Mouse (Mus musculus) embryonic stem cell, embryonic (primary cell): Measurements from ENCODE around the gene Zbtb18.

ENCODE experiments used
- CTCF ChIA-PET, 4 experiments: fragments of 300-600 bp in 2 of 4; fragments of 350-600 bp in 2 of 4; sonication (Branson Sonifier 250); formaldehyde crosslinking; loops; one replicate each; lab custom pipeline; 2022; ENCODE audit warnings: inconsistent platforms in 2 of 4; lab: Charles Lee
- POLR2A ChIA-PET, 4 experiments: fragments of 300-600 bp in 2 of 4; fragments of 350-600 bp in 2 of 4; sonication (Branson Sonifier 250); formaldehyde crosslinking; loops; one replicate each; lab custom pipeline; 2022; ENCODE audit warnings: antibody characterized with exemption in 4 of 4, inconsistent platforms in 1 of 4; lab: Charles Lee

Gene Zbtb18

DNA sequence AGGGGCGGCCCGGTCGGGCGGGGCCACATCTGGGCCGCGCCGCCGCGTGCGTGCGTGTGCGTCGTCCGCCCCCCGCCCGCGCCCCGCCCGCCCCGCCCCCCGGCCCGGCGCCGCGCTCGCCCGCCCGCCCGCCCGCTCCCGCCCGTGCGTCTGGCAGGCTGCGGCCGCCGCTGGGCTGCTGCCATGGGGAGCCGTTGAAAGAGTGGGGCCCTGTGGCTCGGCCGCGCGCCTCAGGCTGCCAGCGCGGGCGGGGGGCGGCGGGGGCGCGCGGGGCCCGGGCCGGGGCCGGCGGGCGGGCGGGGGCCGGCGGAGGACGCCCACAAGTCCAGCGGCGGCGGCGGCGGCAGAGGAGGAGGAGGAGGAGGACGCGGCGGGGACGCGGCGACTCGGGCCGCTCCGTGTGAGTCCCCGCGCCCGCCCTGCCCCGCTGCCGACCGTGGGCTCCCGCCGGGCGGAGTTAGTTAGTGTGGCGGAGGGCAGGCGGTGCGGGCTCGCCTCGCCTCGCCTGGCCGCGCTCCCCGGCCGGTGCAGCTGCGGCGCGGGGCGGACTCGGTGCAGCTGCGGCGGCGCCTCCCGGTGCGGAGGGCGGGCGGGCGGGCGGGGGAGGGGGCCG, at the start of gene Zbtb18:
TSS of gene Zbtb18 (plus strand) at position 156 of the 613 bp plus-strand sequence.
- ChIA-PET CTCF (interaction anchor here in 1 of 4 experiments (0.9 kb wide), 1 partner anchor 260 kb away, joined by 3 read pairs; no protein-coding TSS in a partner anchor), POLR2A (interaction anchor here in 3 of 4 experiments (0.8 to 1.1 kb wide), 4 partner anchors 19 to 208 kb away, joined by 3 read pairs; partner anchors contain the start of gene Akt3 (in 1 of the 3))

DNA sequence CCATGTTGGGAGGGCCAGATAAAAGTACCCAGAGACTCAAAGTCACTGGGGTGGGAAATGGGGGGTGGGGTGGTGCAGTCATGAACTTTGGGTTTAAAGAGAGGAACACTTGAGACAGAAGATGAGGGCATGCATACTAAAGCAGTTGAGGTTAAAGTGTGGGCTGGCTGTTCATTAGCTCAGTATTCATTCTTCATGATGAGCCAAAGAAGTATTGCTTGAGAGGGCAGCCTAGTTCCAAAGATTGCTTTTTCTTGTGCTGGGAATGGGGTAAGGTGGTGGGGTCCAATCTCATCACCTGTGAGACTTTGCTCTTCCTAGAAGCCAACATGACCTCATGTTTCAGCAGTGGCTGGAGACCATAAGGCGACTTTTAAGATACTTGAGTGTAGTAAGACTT, 44.7 kb upstream of the Zbtb18 start:
- ChIA-PET CTCF (no interaction called here), POLR2A (no interaction called here)

DNA sequence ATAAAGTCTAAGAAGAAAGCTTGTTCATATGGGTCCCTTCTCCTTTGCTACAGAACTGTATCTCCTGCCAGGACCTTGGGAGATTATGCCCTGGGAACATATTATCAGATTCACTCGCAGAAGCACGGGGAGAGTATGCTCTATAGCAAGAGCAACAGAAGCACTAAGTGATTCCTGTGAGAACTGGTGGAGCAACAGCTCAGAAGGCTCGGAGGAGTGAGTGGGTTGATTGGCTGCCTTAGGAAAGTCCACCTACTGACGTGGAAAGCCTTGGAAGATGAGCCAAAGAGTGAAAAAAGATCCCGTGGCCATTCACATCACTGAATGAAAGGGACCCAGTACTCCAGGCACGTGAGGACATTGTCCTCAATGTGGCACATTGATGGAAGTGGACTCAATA, 37.0 kb upstream of the Zbtb18 start:
- ChIA-PET CTCF (no interaction called here), POLR2A (no interaction called here)

DNA sequence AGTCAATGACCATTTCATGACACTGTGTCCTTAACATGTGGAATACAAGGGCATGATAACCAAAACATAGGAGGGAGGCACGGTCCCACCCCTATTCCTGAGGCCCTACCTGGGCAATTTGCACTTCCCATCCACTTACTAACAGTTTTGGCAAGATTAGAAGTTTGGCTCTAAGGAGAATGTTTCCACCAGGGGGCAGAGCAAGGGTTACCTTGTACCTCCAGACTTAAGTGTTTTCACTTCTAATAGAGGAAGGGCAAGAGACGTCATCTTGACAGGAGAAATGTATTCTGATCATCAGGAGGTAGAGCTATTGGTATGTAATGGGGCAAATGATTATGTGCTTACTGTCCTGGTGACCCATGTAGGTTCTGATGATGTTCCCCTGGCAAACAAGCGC, 33.5 kb upstream of the Zbtb18 start:
- ChIA-PET POLR2A (no interaction called here), CTCF (no interaction called here)

DNA sequence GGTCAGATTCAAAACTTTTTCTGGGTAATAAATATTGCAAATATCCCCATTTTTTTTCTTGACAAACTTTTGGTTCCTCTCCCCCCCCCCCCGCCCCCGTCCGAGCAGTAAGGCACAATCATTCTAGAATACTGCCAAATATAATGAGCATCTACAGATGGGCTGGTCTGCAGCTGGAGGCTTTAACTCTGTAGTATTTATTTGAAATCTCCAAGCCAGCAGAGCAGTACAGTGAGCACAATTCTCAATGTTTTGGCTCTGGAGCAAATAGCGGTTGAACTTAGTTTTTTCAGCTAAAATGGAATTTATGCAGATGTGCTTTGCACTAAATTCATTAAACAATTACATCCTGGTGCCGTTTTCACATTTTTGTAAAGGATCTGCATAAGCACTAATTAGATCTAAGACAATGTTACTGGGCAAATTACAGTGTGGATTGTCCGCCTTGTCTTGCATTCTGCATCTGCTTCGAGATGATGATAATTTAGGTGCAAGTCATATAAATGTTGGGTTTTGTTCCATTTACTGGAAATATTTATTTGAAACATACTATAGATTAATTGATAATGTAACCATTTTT, 31.3 kb upstream of the Zbtb18 start:
- ChIA-PET CTCF (no interaction called here), POLR2A (interaction anchor here in 2 of 4 experiments (0.7 kb wide), 2 partner anchors 14 to 137 kb away, joined by 3 to 7 read pairs; no protein-coding TSS in a partner anchor)

DNA sequence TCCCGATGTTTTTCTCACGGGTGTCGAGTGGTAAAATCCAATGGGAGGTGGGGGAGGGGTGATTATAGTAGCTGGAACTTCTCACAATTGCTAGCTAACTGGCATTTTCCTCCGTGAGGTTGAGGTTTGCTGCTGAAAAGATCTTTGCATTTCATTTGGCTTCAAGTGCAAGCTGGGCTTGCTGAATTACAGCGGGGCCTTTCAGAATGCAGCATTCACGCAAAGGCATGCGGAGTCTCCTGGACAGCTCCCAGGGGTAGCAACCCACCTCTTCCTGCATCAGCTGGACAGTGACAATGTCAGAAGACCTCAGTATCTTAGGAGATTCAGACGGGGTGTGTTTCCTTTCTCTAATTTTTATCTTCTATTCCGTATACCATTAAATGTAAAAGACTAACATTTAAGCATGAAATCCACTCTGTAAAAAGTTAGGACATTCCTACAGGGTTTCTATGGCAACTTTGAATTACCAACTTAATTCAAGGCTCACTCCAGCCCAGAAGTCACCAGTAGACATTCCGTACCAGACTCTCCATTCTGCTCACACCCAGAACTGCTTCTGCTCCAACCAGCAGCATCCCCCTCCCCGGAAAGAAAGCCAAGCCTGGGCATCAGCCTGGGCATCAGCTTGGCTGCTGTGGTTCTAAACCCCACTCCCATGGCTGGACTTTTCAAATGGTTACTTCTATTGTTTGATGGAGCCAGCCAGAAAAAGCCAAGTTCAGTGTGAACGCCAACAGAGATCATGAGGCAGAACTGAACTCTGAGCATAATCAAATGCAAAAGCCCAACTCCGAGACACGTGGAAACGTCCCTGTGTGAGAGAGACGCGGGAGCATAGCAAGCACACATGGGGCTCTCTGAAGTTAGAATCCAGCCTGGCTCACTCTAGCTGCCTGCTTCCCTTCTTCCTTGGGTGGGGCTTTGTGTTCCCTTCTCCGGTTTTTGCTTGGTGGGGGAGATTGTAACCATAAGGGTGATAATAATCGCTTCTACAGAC, 30.5 kb upstream of the Zbtb18 start:
- POLR2A ChIA-PET: interaction anchor here in 1 of 4 experiments (0.7 kb wide), 1 partner anchor 136 kb away, joined by 3 read pairs; no protein-coding TSS in a partner anchor
- CTCF ChIA-PET: no interaction called here

DNA sequence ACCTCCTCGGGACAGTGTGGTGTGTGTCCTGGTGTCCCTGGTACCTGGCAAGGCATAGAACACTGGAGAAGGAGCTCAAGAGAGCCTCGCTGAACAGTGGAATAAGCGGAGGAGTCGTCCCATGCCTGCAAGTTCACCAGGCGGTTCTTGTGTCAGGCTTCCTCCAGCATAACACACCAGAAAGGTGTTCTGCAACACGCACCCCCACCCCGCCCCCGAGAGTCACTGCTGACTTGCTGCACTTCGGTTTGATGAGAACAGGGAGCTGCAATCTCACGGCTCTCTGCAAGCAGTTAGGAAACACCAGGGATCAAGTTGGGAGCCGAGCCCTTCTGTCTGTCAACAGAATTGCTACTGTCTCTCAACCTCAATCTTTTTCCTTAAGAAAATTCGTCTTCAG, 22.8 kb upstream of the Zbtb18 start:
- ChIA-PET POLR2A (interaction anchor here in 1 of 4 experiments (0.5 kb wide), 1 partner anchor 178 kb away, joined by 3 read pairs; no protein-coding TSS in a partner anchor), CTCF (no interaction called here)

DNA sequence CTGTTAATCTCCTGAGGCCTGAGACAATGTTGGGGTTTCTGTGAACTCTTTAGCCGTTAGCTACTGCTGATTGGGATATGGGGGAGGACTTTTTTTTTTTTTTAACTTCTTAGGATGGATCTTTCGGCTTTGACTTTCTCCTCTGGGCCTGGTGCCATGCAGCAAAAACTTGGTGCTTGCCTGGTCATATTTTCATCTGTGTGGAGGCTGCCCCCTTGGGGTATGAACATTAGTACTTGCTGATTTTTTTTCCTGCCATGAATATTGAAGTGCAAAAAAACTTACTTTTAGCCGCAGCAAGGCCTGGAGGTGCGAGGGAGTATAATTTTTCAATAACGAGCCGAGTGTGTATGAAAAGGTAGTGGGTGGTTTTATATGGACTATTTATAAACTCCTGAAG, 22.0 kb upstream of the Zbtb18 start:
- CTCF ChIA-PET: no interaction called here

DNA sequence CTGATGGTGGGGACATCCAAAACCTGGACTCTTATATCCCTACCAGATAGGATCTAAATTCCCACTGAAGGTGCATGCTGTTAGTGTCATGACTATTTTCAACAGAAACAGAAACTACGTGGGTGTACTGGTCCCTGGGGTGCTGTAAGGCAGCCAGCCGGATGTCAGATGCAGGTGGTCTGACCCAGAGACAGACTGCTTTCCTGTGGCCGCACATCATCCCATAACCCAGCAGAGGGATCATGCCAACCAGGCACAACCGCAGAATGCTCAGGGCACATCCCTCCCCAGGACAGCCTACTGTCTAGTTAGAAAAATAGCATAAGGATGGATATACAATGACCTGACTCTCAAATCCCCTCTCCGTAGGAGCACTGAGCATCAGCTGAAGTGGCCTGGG, 14.3 kb upstream of the Zbtb18 start:
- CTCF ChIA-PET: no interaction called here
- POLR2A ChIA-PET: no interaction called here

More for the DNA sequence above, 22.0 kb upstream of the Zbtb18 start:
- POLR2A ChIA-PET: no interaction called here

DNA sequence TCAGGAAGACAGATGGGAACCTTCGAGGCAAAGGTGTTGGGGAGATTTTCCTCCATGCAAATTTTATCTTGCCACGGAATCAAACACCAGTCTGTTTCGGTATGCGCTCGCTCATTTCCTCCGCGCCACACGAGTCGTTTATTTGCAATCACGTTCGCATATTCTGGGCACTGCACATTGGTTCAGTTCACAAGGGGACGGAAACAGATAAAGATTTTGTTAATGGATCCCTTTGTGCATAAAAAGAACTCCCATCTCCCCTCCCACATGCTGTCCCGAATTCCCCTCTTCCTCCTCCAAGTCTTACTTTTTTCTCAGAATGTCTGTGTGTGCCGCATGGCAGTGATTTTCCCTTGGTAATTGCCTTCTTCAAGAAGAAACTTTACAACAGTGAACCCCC, 13.8 kb upstream of the Zbtb18 start:
- ChIA-PET POLR2A (no interaction called here), CTCF (no interaction called here)

DNA sequence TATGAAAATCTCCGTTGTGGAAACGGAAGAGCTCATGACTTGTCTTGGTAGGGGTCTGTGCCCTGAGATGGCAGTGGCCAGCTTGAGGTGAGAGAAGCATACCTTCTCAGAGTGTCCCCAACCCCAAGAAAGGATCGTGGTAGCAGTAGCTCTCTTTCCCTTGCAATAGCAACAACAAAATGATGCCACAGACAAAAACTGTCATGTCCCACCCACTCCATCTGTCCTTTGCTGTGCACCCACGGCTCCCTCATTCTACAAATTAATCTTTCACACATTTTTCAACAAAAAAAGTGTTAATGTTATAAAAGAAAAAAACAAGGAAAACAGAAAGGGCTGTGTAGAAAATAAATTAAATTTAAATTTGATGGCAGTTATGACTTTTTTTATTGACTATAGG, 13.1 kb upstream of the Zbtb18 start:
- ChIA-PET CTCF (no interaction called here), POLR2A (no interaction called here)

DNA sequence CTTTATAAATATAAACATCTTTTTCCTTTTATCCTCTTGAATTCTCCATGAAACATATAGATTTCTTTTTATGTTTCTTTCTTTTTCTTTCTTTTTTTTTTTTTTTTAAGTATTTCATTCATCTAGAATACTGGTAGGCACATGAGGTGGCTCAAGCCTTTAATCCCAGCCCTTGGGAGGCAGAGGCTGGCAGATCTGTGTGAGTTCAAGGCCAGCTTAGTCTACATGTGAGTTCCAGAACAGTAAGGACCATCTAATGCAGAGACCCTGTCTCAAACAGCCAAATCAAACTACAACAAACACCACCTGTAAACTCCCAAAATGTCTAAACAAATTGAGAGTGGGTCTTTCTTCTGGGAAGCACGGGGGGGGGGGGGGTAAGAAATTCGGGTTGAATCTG, 1.7 kb upstream of the Zbtb18 start:
- ChIA-PET CTCF (no interaction called here), POLR2A (interaction anchor here in 1 of 4 experiments (0.7 kb wide), 3 partner anchors 203 to 760 kb away, joined by 3 read pairs; no protein-coding TSS in a partner anchor)

DNA sequence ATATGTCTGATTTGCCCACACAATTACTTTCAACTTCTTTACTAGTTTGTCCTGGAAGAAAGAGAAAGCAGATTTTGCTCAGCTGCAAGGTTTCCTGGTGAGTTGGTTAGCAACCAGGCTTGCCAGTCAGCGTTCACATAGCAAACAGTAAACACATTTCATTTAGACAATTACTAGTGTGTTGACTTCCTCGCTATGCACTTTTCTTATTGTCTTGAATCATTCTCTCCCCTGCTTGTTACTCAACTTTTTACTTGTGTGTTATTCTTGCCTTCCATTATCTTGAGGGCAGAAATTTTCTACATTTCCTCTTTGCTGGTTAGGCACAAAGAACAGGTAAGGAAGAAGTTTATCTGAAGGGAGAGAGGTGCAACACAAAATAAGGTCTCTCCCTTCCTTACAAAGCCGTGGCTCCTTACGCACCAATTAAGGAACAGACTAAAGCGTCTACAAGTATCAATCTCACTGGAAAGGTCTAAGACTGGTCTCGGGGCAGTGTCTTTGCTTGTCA, 1.1 kb upstream of the Zbtb18 start:
- ChIA-PET CTCF (no interaction called here), POLR2A (interaction anchor here in 2 of 4 experiments (0.8 to 1.1 kb wide), 4 partner anchors 47 to 210 kb away, joined by 3 read pairs; partner anchors contain the start of gene Akt3 (in 1 of the 2))

DNA sequence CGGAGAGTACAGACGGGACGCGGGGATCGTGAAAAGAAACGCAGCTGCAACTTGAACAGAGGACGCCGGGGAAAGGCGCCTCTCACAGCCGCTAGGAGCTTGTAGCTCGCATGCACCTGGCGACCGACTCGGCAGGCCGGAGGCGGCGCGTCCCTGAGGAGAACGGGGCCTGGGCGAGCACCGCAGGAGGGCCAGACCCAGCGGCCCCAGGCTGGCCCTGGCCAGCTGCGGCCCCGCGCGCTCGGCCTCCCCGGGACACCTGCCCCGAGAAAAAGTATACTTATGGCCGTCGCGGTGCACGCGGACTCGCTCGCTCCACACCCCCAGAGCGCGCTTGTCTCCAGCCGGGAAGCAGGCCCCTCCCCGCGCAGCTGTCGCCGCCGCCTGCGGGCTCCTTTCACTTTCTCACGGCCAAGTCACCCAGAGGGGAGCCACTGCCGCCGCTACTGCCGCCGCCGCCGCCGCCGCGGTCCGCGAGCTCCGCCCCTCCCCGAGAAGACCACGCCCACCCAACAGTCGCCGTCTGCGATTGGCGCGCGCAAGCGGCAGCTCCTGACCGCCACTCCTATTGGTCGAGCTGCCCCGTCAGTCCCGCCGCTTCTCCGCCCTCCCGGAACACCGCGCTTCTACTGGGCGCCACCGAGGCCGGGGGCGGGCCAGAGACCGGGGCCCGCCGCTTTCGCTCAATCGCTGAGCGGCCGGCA, 507 bp upstream of the Zbtb18 start:
- POLR2A ChIA-PET: interaction anchor here in 3 of 4 experiments (0.6 to 1.1 kb wide), 6 partner anchors 19 to 796 kb away, joined by 3 to 6 read pairs (median 3); partner anchors contain the start of gene Akt3 (in 1 of the 3)
- CTCF ChIA-PET: interaction anchor here in 1 of 4 experiments (0.9 kb wide), 1 partner anchor 261 kb away, joined by 3 read pairs; no protein-coding TSS in a partner anchor

DNA sequence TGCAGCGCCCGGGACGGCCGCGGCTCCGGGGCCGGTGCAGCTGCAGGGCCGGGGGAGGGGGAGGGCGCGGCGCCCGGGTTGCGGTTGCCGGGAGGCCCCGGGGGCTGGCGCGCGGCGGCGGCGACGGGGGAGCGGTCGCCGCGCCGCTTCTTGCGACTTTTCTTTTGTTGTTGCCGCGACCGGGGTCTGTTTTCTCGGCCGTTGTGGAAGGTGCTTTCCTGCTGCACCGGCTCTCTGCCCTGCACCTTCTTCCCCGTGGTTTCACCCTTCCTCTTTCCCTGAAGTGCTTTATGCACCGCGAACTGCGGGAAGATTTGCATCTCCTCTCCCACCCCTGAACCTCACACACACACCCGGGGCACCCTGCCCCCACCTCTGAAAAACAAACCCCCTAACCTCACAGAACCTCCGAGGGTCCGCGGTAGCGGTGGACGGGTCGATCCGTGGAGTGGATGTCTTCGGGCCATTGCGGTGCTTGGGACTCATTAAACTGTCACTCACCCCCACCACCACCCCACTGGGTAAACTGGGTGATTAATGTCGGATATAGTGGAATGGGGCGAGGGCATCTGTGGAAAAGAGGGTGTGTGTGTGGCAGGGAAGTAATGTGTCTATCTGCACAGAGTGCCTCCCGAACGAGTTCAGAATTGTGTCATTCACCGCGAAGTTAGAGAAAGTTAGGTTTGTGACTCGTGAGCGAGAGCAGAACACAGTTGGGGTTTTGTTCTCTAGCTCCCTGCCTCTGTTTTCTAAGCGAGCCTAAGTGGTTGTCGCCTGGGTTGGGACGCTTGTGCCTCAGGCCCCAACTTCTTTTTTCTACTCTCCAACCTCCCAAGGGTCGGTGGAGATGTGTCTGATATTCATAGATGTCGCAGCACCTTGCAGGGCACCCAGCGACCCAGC, 921 bp downstream of the Zbtb18 start:
- ChIA-PET CTCF (interaction anchor here in 1 of 4 experiments (0.6 kb wide), 1 partner anchor 16 kb away, joined by 4 read pairs; no protein-coding TSS in a partner anchor), POLR2A (interaction anchor here in 1 of 4 experiments (0.6 to 1.5 kb wide), 3 partner anchors 11 to 49 kb away, joined by 3 to 4 read pairs (median 3); no protein-coding TSS in a partner anchor)

DNA sequence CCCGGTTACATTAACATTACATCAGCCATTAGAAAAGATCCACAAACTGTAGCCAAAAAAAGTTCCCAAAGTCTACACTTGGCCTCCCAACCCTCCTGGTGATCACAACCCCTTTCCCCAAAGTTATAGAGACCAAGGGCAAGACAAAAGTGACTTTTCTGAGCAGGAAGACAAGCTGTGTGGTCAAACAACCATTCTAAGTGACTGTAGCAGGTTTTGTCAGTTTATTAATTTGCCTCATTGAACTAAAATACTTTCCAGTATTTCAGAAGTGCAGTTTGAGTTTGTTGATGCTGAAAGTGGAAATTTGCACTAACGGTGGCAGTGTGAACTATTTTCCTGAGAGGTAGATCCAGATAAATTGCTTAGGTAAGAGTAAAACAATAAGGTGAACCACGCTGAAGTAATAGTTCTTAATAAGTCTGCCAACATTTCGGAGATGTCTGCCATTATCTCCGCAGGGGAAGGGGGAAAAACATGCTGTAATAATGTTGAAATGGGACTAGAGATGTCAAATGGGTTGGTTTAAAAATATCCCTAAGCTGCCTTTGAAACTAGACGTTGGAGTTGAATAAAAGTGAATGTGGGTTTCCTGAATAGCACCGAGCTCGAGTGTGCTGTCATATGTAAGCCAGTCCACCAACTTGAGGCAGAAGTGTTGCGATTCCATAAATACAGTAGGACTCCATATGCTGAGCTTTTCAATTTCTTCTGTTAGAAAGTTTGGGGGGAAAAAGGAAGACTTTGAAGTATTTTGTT, 1.8 kb downstream of the Zbtb18 start:
- POLR2A ChIA-PET: interaction anchor here in 1 of 4 experiments (1.2 to 1.5 kb wide), 3 partner anchors 11 to 186 kb away, joined by 3 read pairs; partner anchors contain the start of gene Akt3
- CTCF ChIA-PET: interaction anchor here in 1 of 4 experiments (0.6 kb wide), 1 partner anchor 255 kb away, joined by 3 read pairs; no protein-coding TSS in a partner anchor
